Mouse (Mus musculus) thymus, postnatal 10 days (tissue): ENCODE measurements around the gene Lhx9.

Experiments
- DNase-seq, 2 experiments: peaks; one replicate each; pipeline ENCODE4 v3.0.0; 2021; ENCODE audit warnings: low spot score in 2 of 2

Gene Lhx9

DNA sequence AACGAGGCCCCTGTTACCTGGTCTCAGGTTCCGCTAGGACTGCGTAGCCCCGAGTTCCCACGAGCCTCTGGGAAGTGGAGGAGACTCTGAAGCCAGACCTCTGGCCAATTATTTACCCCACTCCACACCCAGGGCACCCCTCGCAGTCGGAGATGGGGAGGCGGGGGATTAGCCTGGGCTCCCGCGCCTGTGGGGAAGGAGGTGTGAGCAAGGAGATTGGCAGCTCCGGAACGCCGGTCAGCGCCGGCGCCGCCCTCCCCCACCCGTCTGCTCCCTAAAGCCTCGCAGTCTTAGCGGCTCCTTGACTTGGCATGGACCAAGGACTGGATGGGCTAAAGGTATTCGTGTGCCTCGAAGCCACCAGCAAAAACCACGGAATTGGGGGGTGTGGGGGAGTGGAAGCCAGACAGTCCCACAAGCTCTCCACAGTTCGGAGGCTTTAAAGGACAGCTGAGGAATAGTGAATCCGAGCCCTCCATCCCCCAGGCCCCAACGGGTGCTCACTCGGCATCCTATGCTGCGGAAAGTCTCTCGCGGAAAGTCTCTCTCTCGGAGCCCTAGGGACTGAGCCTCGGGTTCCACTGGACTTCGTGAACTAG, at the start of gene Lhx9:
TSS of gene Lhx9 (minus strand) at position 67 of the 599 bp plus-strand sequence.
- DNase-seq = no peak

DNA sequence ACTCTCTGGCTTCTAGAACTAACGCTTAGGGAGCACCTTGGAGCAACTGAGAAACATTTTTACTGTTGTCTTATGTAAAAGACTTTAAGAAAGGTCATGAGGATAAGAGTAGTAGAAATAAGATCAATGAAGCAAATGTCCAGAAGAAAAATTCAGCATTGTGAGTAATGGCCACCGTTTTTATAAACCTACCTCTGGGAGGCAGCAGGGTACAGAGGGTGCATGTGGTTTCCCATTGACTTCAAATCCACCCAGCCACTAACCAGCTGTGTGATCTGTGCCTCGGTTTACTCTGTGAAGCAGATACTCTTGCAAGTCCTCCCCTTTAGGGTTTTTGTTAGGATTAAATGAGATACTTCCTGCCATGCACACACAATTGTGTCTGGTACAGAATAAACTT, 47.7 kb upstream of the Lhx9 start:
- no peak for DNase-seq

DNA sequence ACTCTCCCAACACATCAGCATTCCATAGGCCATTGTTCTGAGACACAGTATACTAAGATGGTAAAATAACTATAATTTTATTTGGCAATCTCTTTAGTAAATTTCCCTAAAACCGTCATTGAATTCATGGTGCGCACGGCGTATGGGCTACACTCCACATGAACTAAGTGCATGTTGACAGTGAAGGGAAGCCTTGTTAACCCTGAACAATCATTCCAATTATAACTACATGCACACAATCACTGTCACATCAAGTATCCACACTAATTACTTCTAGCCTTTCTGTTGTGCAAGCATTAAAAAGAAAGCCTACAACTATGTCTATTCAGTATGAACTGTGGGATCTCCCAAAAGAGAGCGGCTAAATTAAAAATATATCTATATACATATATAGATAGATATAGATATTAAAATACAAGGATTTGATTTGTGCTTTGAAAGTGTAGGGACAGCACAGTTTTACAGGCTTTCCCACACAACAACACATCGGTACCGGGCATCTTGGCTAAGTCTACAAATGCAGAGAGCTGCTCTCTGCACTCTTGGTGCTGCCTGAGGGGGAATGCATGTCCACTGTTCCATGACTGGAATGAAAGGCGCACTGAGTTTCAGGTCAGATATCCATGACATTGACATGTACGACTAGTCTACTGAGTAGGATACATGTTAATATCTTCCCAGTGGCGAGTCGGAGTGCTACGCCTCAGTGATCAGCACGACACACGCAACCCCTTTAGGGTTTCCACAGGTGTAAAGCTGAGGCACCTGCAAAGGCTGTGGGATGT, 29.3 kb upstream of the Lhx9 start:
- DNase-seq = no peak

DNA sequence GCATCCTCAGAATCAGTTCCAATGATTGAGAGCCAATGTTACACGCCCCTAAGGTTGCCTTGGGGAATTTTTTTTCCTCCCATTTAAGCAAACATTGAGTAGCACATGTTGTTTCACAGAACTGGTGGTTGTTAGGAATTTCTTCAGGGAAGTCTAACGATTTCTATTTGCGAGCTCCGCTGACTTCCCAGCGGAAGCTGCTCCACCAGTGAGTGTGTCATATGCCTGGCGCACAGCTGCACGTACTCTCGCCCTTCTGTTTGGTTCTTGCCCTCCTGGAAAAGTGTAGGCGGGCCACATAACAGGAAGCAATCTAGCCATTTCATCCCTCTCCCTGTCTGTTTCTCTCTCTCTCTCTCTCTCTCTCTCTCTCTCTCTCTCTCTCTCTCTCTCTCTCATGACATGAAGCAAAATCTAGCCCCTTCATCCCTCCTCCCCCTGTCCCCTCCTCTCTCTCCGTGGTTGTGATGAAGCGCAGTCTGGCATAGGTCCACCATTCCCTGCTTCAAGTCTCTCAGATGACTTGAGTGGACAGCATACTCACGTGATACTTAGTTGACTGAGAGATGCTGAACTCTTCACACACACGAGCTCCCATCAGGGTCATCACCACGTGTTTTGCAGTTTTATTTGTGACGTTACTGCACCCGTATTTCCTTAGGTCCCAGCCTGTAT, 28.1 kb upstream of the Lhx9 start:
- DNase-seq = no peak

DNA sequence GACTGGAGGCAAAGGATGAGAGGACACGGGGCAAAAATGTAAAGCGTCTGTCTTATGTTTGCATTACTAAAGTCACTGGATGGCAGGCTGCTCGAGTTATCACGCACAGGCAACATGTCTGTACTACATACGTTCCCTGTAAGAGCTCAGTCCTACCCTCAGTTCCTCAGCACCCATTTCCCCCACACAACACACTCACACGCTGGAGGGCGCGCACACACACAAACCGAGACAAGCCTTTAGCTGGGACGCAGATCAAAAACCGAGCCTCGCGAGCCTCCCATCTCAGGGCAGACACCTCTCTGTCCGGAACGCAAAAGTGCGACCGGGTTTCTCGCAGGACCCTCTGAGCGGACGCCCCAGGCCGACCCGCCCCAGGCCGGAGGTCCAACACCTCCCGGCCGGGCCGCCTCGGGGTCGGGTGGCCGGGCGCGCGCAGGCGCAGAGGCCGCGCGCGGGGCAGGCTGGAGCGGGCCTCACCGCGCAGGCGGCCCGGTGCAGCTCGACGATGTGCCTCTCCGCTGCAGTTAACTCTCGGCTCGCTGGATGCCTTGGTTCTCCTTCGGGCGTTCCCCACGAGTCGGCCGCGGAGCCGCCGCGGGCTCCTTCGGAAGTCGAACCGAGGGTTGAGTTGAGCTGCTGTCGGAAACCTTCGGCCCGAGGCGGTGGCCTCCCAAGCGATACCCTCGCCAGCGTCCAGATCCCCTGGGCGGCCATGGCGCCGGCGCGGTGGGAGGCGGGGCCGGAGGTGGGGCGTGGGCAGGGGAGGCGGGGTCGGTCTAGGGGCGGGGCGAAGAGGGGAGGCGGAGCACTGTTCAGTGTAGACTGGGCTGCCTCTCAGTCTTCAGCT, 7.9 kb upstream of the Lhx9 start, which contains the start of gene 2310009B15Rik:
TSS of gene 2310009B15Rik (minus strand) at position 752 of the 850 bp plus-strand sequence.
- DNase-seq = peak; percentile 71 to 87

DNA sequence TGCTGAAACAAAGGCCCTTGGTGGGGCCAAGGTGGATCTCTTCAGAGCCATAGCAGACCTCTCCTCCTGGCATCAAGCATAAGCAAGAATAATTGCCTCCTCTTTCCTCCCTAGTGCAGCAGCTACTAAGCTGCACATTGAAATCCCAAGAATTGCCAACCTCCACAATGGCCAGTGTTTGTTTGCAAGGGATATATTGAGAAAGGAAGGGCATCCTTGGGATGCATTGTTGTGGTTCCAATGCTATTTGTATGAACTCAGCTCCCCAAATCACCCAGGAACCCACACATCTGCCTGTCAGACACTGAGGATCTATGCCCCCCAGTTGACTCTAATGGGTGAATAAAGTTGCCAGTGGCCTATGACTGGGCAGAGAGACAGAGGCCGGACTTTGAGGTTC, 2.4 kb upstream of the Lhx9 start:
- no peak for DNase-seq

DNA sequence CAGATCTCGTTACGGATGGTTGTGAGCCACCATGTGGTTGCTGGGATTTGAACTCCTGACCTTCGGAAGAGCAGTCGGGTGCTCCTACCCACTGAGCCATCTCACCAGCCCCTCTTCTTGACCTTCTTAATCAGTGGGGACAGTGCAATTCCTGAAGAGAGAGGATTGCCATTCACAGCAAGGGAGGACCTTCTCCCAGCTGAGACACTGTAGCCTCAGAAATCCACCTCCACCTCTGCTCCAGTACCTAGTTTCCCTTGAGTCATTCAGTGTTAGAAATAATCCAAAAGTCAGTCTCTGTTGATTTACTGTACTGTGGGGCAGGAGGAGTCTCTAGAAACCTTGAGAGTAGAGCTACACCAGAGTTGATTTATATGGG, 1.8 kb upstream of the Lhx9 start:
- no peak for DNase-seq

DNA sequence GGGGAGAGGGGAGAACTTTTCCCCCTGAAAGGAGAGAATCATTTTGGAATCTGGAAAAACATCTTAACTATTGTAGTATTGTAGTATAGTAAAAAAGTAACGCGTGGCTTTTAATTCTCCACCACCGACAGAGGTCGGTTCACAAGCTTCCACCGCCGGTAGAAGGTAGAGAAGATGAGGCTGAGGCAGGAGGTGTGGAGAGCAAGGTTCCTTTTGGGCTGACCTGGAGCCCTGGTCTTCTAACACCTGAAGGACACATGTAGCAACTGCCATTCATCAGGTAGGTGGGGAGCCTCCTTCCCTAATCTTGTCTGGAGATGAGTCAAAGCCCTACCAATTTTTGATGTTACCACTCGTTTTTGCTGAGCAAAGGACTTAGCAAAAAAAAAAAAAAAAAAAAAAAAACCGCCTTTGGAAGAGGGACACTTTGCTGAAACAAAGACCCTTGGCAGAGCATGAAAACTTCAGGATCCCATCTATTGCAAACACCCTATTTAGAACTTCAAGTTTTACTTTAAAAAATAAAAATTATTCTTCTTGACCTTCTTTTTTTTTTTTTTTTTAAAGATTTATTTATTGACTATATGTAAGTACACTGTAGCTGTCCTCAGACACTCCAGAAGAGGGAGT, 1.3 kb upstream of the Lhx9 start:
- DNase-seq = no peak

DNA sequence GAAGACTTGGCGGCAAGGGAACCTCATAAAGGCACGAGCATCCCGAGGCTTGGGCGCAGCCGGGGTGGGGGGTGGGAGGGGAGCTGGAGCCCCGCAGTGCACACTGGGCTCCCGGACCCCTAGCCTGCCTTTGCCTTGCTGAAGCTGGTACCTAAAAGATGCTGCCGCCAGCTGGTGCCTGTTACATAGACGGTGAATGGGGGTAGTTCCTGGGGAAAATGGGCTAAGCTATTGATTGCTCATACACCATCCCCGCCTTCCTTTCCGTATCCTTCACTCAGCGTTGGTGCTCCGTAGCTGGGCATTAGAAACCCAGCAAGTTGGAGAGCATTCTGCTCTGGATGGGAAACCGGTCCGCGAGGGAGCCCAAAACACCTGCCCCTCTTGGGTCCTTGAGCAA, 351 bp downstream of the Lhx9 start:
- no peak for DNase-seq

DNA sequence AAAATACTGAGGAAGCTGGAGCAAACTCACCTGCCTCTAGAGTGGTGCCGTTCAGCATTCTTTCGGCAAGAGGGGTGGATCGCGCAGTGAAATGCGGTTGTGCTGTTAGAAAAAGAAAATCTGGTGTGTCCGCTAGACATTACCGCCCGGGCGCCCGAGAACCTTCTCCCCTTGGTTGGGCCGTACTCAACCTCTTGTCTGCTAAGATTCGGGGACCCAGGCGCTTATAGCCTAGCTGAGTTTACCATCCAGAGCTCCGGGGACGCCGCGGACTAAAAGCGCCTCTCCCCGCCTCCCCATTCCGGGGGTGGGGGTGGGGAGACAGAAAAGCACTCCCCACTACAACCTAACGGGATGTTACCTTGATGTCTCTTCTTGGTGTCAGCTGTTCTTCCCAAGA, 1.2 kb downstream of the Lhx9 start:
- DNase-seq = no peak

DNA sequence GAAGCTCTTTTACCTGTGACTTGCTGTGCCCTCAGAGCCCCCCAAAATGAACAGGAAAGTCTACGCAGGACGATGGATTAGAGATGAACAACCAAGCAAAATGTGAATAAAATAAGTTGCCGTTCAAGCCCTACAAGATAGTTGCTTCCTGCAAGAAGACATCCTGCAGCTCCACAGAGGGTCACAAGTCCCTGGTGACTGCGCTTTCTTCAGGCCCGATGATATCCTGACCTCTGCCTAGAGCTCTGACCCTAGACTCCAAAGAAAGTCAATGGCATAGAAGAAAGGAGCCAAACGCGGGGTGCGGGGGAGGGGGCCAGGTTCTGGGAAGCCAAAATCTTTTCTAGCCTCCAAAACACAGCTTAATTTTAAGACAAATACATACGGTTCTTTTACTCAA, 1.8 kb downstream of the Lhx9 start:
- no peak for DNase-seq

DNA sequence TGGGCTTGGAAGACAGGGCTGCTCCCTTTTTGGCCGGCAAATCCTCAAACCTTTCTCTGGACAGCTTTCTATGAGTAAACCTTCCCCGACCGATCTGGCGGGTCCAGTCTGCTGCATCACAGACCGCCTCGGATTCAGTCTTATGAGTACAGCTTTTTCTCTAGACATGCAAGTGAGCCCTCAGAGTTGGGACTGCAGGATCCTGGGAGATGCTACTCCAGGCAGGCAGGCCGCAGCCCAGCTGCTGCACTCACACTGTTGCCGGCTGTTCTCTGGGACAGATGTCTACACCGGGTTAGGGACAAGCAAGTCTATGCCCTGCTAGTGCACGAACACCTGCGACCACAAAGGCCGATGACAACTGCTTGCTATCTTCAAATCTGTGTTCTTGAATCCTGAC, 2.2 kb downstream of the Lhx9 start:
- no peak for DNase-seq

DNA sequence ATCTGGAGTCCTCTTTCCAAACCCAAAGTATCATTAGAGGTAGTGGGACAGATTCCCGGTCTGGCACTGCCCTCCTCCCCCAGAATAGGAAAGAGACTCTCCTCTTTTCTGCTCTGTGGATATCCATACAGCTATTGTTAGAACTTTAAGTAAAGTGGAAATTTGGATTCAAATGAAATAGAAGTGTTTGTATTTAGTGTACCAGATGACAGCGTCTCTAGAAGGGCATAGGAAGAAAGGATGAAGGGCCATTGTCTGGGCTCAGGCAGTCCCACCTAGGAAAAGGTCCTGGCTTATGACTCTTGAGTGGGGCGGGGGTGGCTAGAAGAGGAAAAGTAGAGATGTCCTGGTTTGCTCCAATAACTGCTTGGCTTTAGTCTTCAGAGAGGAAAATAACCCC, 2.9 kb downstream of the Lhx9 start:
- DNase-seq = no peak

DNA sequence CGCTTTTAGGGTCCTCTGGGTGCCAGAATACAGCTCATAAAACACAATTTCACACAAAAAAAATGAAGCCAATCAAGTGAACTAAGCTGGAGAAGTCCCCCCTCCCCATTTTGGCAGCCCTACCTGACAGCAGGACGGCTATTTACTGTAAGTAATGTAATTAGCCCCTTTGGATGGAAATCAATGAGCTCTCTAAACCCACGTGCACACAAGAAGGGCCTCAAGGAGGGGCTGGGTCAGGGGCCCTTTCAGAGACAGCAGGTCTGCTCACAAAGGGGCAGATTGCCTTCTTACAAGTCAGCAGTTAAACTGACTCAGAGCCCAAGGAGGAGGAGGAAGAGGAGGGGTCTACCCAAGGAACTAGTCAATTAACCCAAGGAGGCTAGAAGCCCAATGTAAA, 4.2 kb downstream of the Lhx9 start:
- DNase-seq = no peak

DNA sequence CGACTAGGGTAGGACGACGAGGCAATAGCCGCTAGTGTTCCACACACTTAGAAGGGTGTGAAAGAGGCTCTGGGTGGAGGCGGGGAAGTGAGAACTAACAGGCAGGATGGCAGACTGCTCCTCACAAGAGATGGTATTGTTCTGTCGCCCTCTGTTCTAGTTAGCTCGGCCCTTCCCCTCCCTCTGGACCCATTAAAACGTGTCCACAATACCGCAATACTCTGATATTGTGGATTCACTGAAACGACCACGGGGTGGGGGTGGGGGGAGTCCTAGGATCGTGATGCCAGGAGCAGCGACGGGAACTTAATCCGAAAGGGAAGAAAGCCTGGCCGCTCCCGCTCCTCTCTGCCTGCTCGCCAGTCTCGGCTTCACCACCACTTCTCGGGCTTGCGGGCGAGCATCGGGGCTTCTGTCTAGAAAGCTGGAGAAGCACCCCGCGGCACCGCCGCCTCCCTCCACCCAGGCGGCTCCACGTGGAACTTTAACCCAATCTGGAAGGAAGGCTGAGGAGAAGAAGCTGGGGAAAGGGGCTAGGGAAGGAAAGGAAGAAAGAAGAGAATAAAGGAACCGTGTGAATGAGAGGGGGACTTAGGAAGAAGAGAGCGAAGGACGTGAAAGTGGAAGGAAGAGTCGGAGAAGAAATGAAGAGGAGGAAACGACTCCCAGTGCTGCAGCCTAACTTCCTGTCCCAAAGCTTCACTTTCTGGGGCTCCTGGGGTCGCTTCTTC, 4.9 kb downstream of the Lhx9 start:
- DNase-seq = no peak

DNA sequence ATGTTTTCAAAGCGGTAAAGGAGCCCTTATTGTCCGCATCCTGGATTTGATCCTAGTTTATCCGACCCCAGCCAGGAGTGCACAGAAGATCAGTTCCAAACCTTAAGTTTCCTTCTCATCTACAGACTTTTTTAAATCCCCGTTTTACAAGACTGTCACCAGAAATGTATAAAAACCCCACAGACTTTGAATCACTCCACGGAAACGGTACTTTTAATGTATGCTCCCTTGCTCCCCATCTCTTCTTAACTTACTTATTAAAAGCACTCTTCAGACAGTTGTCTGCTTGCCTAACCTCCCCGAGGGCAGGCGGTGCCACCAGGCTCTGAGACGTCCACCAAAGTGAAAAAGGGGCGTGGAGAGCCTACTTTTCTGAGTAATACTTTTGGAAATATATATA, 5.6 kb downstream of the Lhx9 start:
- no peak for DNase-seq

DNA sequence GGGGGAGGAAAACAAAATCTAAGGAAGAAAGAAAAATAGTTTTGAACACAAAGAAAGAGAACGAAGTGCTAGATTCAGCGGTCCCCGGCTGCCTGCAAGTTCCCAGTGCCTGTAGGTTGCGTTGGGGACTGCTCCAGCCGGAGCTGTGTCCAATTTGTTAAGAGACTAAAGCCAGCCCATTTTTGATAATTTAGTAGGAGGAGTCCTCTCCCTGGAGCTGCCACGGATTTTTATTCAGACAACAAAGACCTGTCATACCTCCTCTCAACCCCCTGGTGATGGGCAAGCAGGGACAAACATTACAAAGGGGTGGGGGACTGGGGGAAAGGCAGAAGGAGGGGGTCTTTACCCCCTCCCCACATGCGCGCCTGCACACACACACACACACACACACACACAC, 6.1 kb downstream of the Lhx9 start:
- DNase-seq = no peak

DNA sequence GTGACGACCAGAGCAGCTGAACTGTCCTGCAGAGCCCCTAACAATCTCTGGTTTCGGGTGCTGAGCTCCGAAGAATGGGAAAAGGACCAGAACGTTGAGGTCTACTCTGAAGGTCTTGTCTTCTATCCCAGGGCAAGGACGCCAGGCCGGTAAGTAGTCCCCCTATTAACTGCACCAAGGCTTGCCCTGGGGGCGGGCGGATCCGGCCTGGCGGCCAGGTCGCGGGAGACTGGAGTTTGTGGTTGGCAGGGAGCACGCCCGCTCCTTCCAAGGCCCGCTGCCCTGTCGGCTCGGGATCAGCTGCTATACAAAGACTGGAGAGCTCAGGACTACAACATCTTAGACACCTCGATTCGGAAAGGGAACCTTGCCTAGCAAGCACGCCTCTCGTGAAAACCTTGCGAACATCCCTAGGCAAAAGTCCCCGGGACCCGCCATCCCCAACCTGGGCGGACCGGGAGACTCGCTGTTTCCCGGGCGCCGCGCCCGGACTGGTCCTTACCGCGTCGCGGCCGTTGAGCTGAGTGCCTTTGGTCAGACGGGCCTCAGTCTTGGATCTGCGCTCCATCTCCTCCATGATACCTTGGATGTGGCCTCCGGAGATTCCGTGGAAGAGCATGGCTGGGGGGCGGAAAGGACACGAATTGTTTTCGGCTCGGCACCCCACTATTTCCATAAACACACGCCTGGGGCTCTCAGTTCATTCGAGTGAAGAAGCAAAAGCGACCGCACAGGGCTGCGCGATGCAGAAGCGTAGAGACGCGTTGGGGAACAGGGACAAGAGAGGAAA, 6.9 kb downstream of the Lhx9 start:
- DNase-seq = no peak

DNA sequence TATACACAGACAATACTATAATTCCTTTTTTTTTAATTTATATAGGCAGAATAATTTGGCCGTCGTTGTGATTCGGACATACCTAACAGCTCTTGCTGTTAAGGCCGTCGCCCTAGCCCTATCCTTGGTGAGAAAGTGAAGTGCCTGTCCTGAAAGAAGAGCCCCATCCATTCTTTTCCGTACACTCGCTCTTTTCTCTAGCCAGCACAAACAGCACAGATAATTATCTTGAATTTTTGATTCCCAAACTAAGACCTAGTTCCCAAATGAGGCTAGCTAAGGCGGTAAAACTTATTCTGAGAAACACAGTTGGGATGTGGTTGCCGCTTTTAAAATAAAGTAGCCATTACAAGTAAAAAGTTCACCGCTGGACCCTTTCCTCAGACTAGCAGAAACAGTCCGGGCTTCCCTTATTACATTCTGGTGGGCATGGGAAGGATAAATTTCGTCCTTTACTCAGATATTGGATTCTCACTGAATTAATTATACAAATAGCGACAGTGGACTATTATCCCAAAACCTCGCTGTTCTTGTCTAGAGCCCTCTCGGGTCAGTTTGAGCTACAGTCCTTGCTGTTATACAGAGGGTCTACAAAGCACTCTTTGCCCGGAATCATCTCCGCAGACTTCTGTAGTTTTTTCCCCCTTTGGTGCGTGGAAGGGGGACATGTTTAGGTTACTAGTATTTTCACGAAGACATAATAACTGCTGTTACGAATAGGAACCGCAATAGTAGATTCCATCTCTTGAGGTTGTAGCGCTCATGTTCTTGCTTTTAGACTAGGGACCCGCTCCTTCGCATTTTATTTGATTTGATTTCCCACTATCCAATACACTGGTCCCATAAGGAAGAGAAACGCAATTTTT, 7.7 kb downstream of the Lhx9 start:
- no peak for DNase-seq
